Mouse (Mus musculus) ES-Bruce4 (cell line): ENCODE measurements around the gene Abraxas1.

Experiments used
- CTCF ChIP-seq: IDR thresholded peaks from one replicate; pipeline ENCODE4 v1.8.1; 2011; ENCODE audit warnings: low read depth, low read length
- EP300 ChIP-seq: IDR thresholded peaks from 2 replicates; pipeline ENCODE4 v1.6.1; 2011; ENCODE audit warnings: low read depth, low read length; ENCODE audit not compliant: insufficient read depth
- POLR2A ChIP-seq: IDR thresholded peaks from one replicate; pipeline ENCODE4 v1.8.1; 2011; ENCODE audit warnings: low read length; ENCODE audit not compliant: insufficient read depth

DNA sequence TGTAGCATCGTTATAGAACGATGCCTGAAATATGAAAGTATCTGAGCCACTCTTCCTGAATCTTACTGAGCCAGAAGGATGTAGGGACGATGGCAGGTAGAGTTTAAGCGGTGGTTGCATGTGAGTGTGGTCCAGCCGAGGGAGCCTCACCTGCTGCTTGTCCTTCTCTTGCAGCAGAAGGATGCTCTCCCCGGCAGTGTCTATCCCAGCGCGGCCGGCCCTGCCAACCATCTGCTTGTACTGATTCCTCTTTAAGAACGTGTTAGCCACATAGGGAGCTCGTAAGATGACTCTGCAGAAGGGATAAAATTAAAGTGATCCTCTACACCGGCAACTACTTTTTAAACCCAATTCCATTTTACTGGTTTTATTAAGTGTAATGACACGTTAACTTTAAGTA lies 41.8 kb downstream of the Abraxas1 start:
- TF ChIP-seq CTCF (no peak), EP300 (no peak), POLR2A (no peak)
